Mouse (Mus musculus) heart, adult 2 months (tissue): Measurements from ENCODE around the gene Spaca5.

Experiments used
- CTCF ChIP-seq: fragments of 200-600 bp; IDR thresholded peaks from 2 replicates; pipeline ENCODE4 v1.8.1; 2022; ENCODE audit warnings: antibody characterized with exemption, mild to moderate bottlenecking, moderate library complexity
- EP300 ChIP-seq: fragments of 200-500 bp; IDR thresholded peaks from 2 replicates; pipeline ENCODE4 v1.6.1; 2011; ENCODE audit warnings: low read depth, low read length, control low read depth; ENCODE audit not compliant: insufficient read depth
- POLR2A ChIP-seq: fragments of 200-500 bp; IDR thresholded peaks from 2 replicates; pipeline ENCODE4 v1.6.1; 2011; ENCODE audit warnings: mild to moderate bottlenecking, low read depth, low read length, control low read depth; ENCODE audit not compliant: insufficient read depth

DNA sequence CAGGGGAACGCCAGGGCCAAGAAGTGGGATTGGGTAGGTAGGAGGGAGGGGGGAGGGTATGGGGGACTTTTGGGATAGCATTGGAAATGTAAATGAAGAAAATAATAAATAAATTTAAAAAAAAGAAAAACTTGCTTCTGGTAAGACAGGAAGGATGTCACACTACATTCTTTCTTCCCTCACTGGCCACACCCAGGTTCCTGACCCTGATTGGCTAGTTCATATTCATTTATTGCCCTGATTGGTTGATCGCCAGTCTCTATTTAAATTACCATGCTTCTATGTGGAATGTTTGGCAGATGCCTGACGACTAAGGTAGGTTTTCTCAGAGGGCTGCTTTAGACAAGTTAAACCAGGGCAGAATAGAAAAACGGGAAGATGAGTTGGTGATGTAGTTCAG is 47.3 kb downstream of the Spaca5 start, which contains the start of gene Ssxa1:
- no peak for TF ChIP-seq EP300
- no peak for TF ChIP-seq POLR2A
- no peak for TF ChIP-seq CTCF
